Mouse (Mus musculus): Measurements from ENCODE around the gene Slc25a22.
"Not testable (repeated sequence)": the region's sequence is repeated elsewhere in the genome, so short reads cannot be mapped to it uniquely, and the experiment has no call there.

Gene Slc25a22

GRCm38 (mm10) chr7:141457236-141457635 is 19.5 kb upstream of the Slc25a22 start:
- no peak for DNase-seq

- DNase-seq = no peak
These were observed 19.0 kb upstream of the Slc25a22 start for GRCm38 (mm10) chr7:141456739-141457138.

GRCm38 (mm10) chr7:141455610-141456314 is 18.1 kb upstream of the Slc25a22 start:
- DNase-seq = peak; percentile 23

- peak; percentile 90 for DNase-seq
These were observed 17.4 kb upstream of the Slc25a22 start, which contains the start of gene Pnpla2 for GRCm38 (mm10) chr7:141454967-141455551. Gene Pnpla2, plus strand, starts transcription at chr7:141455198.

GRCm38 (mm10) chr7:141453636-141454035 is 15.9 kb upstream of the Slc25a22 start:
- DNase-seq = no peak

GRCm38 (mm10) chr7:141451928-141452327 is 14.2 kb upstream of the Slc25a22 start:
- no peak for DNase-seq

- DNase-seq = peak; percentile 88
These were observed 9.7 kb upstream of the Slc25a22 start, which contains the start of gene Rplp2 for GRCm38 (mm10) chr7:141447110-141447991. Gene Rplp2, plus strand, starts transcription at chr7:141447370.

GRCm38 (mm10) chr7:141446374-141446773 is 8.7 kb upstream of the Slc25a22 start:
- not testable (repeated sequence) for DNase-seq

GRCm38 (mm10) chr7:141443828-141444237 is 6.1 kb upstream of the Slc25a22 start, which contains the start of gene Pidd1:
Gene Pidd1, minus strand, starts transcription at chr7:141444025.
- DNase-seq = no peak

GRCm38 (mm10) chr7:141443081-141443821 is 5.6 kb upstream of the Slc25a22 start:
- DNase-seq = no peak

GRCm38 (mm10) chr7:141442199-141442598 is 4.5 kb upstream of the Slc25a22 start:
- no peak for DNase-seq

- no peak for DNase-seq
These were observed 3.8 kb upstream of the Slc25a22 start for GRCm38 (mm10) chr7:141441460-141441859.

GRCm38 (mm10) chr7:141440613-141441012 is 2.9 kb upstream of the Slc25a22 start:
- DNase-seq = peak; percentile 74

- no peak for DNase-seq
These were observed 2.1 kb upstream of the Slc25a22 start for GRCm38 (mm10) chr7:141439811-141440210.

- DNase-seq = no peak
These were observed 1.5 kb upstream of the Slc25a22 start for GRCm38 (mm10) chr7:141439140-141439679.

GRCm38 (mm10) chr7:141438201-141438968 is 693 bp upstream of the Slc25a22 start:
- DNase-seq = no peak

GRCm38 (mm10) chr7:141436523-141436892 is 1.2 kb downstream of the Slc25a22 start:
- DNase-seq = no peak

- no peak for DNase-seq
These were observed 1.7 kb downstream of the Slc25a22 start for GRCm38 (mm10) chr7:141435856-141436522.

- DNase-seq = peak; percentile 58
These were observed 2.4 kb downstream of the Slc25a22 start for GRCm38 (mm10) chr7:141435129-141435855.

GRCm38 (mm10) chr7:141434464-141434863 is 3.2 kb downstream of the Slc25a22 start:
- DNase-seq = peak; percentile 47
